Mouse (Mus musculus) forebrain, postnatal 0 days (tissue): ENCODE measurements around the gene Phka1. TPM values are rescaled to one million over a fixed set of nuclear protein-coding genes. Genes with fewer than 3 reads are reported as not detected.
"Not testable (repeated sequence)": the region's sequence is repeated elsewhere in the genome, so short reads cannot be mapped to it uniquely, and the experiment has no call there.

Source experiments
- ATAC-seq: fragments of 200-750 bp; cut with Nextera tagmentation; 2 replicates; pipeline ENCODE4 v1.8.0; 2017; ENCODE audit warnings: mild to moderate bottlenecking, moderate library complexity
- DNase-seq: peaks from one replicate; pipeline ENCODE4 v3.0.0-alpha.2; 2015
- H3K27ac ChIP-seq: fragments of 300-500 bp; sonication (generic); 2 replicates; pipeline ENCODE4 v1.5.1; 2014; ENCODE audit warnings: low read depth, mild to moderate bottlenecking, antibody characterized with exemption, low read length, moderate library complexity, mixed read lengths
- H3K27me3 ChIP-seq: fragments of 300-500 bp; sonication (generic); 2 replicates; pipeline ENCODE4 v1.6.1; 2014; ENCODE audit warnings: mild to moderate bottlenecking, low read length, mixed read lengths; ENCODE audit not compliant: insufficient read depth
- H3K36me3 ChIP-seq: fragments of 300-500 bp; sonication (generic); 2 replicates; pipeline ENCODE4 v1.6.1; 2014; ENCODE audit warnings: mild to moderate bottlenecking, moderate library complexity; ENCODE audit not compliant: insufficient read depth
- H3K4me1 ChIP-seq: fragments of 300-500 bp; sonication (generic); 2 replicates; pipeline ENCODE4 v1.6.1; 2014; ENCODE audit warnings: antibody characterized with exemption; ENCODE audit not compliant: insufficient read depth
- H3K4me2 ChIP-seq: fragments of 300-500 bp; sonication (generic); 2 replicates; pipeline ENCODE4 v1.6.1; 2014; ENCODE audit warnings: low read depth, mild to moderate bottlenecking, moderate library complexity
- H3K4me3 ChIP-seq: fragments of 300-500 bp; sonication (generic); 2 replicates; pipeline ENCODE4 v1.5.1; 2014; ENCODE audit warnings: low read depth, low read length, mixed read lengths
- H3K9ac ChIP-seq: fragments of 300-500 bp; sonication (generic); 2 replicates; pipeline ENCODE4 v1.6.1; 2014; ENCODE audit warnings: mild to moderate bottlenecking
- H3K9me3 ChIP-seq: fragments of 300-500 bp; sonication (generic); 2 replicates; pipeline ENCODE4 v1.6.1; 2016; ENCODE audit warnings: low read length
- CTCF ChIP-seq: sonication (generic); IDR thresholded peaks from 2 replicates; pipeline ENCODE4 v1.5.1; 2016; ENCODE audit warnings: antibody characterized with exemption, control low read depth, low read depth
- WGBS: fragments of 180-500 bp; shearing (Covaris S2); extraction: QIAGEN DNeasy Blood & Tissue Kit; methylation state at CpG from one replicate; pipeline ENCODE4 v1.1.7; 2014; 5-methylcytosine and 5-hydroxymethylcytosine counted together
- polyA plus RNA-seq: library from polyadenylated mRNA; unstranded; fragments of >200 nt; fragmentation: Nextera tagmentation; extraction: Ambion mirVana; gene quantifications from 2 replicates; pipeline ENCODE4 v1.2.1, GENCODE M21; 2015
- total RNA-seq: library from RNA; depleted of rRNA; stranded (reverse); fragments of >200 nt; gene quantifications from 2 replicates; pipeline ENCODE4 v1.2.3, GENCODE M21; 2014; rRNA removed

Gene Phka1
- total RNA-seq (5.4 and 7.9 TPM in 2 replicates), polyA plus RNA-seq (1.9 and 3.7 TPM in 2 replicates)

DNA sequence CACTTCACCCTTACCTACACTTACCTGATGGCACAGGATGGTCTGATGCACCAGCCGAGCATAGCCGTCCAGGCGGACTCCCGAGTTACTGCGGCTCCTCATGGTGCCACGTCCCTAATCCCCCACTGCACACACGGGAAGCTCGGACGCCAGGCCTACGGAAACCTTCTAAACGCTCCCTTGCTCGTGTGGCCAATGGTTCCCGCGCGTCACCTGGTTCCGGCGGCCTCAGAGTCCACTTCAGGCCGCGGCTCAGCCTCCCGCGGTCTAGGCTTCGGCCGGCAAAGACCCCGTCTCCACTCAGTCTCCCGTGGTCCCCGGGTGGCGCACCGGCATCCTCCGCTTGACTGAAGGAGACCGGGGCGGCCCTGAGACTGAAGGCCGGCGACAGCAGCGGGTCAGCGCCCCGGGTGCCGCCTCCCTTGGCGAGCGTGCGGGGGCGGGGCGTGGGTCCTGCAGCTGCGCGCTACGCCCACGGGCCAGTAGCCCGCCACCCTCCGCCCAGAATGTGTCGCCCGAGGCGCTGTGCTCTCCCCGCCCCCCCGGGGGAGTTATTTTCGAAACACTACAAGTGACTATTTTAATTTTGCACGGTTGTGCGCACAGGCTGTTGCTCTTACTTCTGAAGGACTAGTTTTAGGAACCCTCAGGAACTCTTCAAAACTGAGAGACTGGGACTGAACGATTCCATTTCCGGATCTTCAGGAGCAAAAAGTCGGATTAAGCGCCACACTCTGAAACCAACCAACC lies at the start of gene Phka1:
Phka1 (minus strand) TSS at position 424 of the 750 bp plus-strand sequence.
- 30% methylated on average over 59 of the region's 60 CpGs for WGBS
- no peaks in the 10 kb centered on the region for H3K4me1 ChIP-seq
- no peaks in the 10 kb centered on the region for H3K27me3 ChIP-seq
- peak within 1 kb of the TSS; percentile 48 for H3K9ac ChIP-seq
- H3K4me3 ChIP-seq: peak within 1 kb of the TSS; percentile 49
- no peak for TF ChIP-seq CTCF
- ATAC-seq: peak; percentile 93
- H3K4me2 ChIP-seq: peak within 1 kb of the TSS; percentile 56
- H3K27ac ChIP-seq: no peak within 1 kb of the TSS
- peak; percentile 41 for DNase-seq
- H3K36me3 ChIP-seq: no peaks in the 10 kb centered on the region
- H3K9me3 ChIP-seq: no peaks in the 10 kb centered on the region

DNA sequence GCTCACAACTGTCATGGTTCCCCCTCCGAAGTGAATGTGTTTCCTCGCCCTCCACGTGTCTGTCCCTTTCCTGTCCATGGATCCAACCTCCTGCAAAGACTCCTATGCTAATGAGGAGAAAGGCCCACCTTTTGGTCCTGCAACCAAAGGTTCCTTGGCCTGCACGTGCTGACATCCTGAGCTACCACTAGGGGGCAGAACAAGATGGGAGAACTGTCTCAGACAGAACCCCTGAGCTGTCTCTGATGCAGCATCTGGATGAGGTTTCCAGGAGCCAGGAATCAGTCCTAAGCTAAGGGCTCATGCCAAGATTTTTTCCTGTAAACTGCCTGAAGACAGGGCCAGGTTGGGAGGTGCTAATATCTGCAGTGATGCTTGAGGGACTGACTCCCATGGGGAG lies 45.2 kb upstream of the Phka1 start:
- TF ChIP-seq CTCF: peak; percentile 54
- not testable (repeated sequence) for H3K27me3 ChIP-seq, H3K36me3 ChIP-seq, H3K9me3 ChIP-seq, H3K4me1 ChIP-seq, H3K4me3 ChIP-seq, H3K9ac ChIP-seq, H3K27ac ChIP-seq, H3K4me2 ChIP-seq
- WGBS: 18% methylated on average over 4 of the region's 4 CpGs
- DNase-seq (peak; percentile 25), ATAC-seq (peak; percentile 73)

DNA sequence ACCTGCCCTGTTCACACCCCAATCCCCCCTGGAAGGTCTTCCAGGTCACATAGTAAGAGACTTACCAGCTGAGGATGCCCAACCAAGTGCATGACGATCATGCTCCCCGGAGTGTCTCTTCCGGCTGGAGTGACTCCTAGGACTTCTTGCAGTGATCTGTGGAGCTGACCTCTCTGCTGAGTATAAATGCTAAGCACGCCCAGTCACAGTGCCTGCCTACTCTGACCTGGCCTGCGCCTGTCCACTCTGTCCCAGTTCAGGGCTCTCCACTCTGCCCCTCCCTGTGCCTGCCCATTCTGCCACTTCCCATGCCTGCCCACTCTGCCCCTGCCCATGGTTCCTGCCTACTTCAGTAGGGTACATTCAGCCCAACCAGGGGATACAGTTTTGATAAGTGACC lies 42.8 kb upstream of the Phka1 start, which contains the start of gene Gm3880:
Gm3880 (minus strand) TSS at position 101 of the 400 bp plus-strand sequence.
- not testable (repeated sequence) for H3K4me2 ChIP-seq, H3K4me3 ChIP-seq, H3K27ac ChIP-seq, H3K4me1 ChIP-seq, H3K36me3 ChIP-seq, H3K9me3 ChIP-seq, DNase-seq, H3K27me3 ChIP-seq, ATAC-seq, H3K9ac ChIP-seq
- WGBS: 89% methylated on average over 5 of the region's 5 CpGs

DNA sequence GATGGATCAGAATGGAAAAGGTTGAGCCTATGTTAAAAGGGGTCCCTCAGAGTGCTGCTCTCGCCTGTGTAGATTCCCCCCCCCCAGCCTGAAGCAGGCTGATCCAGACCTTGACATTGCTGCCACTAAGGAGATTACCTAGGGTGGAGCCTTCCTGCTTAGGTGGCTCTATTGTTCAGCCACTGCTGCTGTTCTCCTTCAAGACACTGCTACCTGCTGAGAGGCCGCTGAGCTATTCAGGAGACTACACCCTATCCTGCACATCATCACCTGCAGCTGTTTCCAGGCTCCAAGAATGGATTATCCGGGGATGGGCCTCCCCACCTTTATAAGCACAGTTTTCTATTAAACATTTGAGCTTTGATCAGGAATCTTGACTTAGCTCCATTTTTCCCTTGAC lies 40.7 kb upstream of the Phka1 start:
- not testable (repeated sequence) for H3K4me3 ChIP-seq, H3K27me3 ChIP-seq, ATAC-seq, H3K36me3 ChIP-seq, H3K9me3 ChIP-seq, DNase-seq, H3K4me1 ChIP-seq, H3K27ac ChIP-seq, H3K4me2 ChIP-seq, H3K9ac ChIP-seq
- 42% methylated on average over 3 of the region's 3 CpGs for WGBS

DNA sequence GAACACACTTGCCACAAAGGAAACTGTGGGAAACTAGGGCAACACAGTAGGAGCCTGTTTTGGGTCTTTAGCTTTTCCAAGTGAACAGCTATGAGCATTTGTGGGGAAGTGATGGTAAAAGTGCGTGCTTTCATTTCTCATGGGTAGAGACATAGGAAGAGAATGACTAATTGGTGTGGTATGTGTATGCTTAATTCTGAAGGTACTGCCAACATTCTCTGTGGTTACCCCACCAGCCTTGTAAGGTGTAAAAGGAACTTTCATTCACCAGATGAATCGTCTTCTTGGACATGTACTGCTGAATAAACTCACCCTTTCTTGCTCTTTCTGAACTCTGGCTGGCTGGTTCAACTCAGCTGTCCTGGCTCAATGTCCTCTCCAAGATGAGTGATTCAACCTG lies 22.6 kb upstream of the Phka1 start:
- Histone ChIP-seq H3K9ac (no peak overlapping the region), H3K4me2 (no peak overlapping the region), H3K9me3 (no peaks in the 10 kb centered on the region), H3K4me3 (no peak overlapping the region), H3K4me1 (no peaks in the 10 kb centered on the region), H3K36me3 (no peaks in the 10 kb centered on the region), H3K27me3 (no peaks in the 10 kb centered on the region), H3K27ac (no peak overlapping the region)
- DNase-seq (no peak), ATAC-seq (no peak)
- TF ChIP-seq CTCF: no peak
- 87% methylated on average over 2 of the region's 2 CpGs for WGBS

DNA sequence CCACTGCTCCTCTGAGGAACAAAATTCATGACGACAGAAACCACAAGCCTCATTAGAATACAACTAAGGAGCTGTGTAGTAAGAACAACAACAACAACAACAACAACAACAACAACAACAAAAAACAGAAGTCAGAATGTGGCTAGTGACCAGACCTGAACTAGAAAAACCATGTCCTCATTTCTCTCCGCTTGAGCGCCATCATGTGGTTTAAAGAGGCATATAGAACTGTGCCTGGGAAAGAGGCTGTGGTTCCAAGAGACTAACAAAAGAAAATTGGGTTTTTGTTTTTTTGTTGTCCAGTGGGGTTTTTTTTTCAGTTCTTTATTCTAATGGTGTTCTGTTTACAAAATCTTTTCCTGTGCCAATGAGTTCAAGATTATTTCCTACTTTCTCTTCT lies 16.7 kb upstream of the Phka1 start:
- Histone ChIP-seq H3K9me3 (no peaks in the 10 kb centered on the region), H3K4me3 (no peak overlapping the region), H3K36me3 (no peaks in the 10 kb centered on the region), H3K4me2 (no peak overlapping the region), H3K9ac (no peak overlapping the region), H3K27me3 (no peaks in the 10 kb centered on the region), H3K4me1 (no peaks in the 10 kb centered on the region), H3K27ac (no peak overlapping the region)
- DNase-seq (no peak), ATAC-seq (no peak)
- 22% methylated on average over 3 of the region's 3 CpGs for WGBS
- no peak for TF ChIP-seq CTCF

DNA sequence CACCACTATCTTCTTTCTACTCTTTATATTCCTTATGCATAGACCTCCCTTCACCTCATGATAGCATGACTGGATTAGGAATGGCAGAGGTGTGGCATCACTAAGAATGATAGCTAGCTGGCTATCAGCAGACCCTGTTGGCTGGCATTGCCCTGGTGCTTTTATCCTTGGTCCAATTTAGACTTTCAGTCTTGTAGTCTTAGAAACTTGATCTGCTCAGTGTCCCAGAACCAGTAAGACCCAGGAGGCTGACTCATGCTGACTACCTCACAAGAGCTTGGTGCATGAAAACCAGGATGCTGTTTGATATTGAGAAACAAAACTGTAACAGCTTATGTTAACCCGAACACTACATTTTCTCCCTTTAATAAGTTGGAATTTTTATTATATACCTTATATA lies 1.6 kb upstream of the Phka1 start:
- TF ChIP-seq CTCF: no peak
- H3K4me1 ChIP-seq: no peaks in the 10 kb centered on the region
- H3K27ac ChIP-seq: no peak overlapping the region
- 91% methylated on average over 1 of the region's 1 CpGs for WGBS
- DNase-seq (no peak), ATAC-seq (no peak)
- H3K9ac ChIP-seq: no peak overlapping the region
- no peaks in the 10 kb centered on the region for H3K9me3 ChIP-seq
- H3K27me3 ChIP-seq: no peaks in the 10 kb centered on the region
- no peaks in the 10 kb centered on the region for H3K36me3 ChIP-seq
- no peak overlapping the region for H3K4me3 ChIP-seq
- no peak overlapping the region for H3K4me2 ChIP-seq
